15 mouse cellular contexts compared by ENCODE assay signal in genomic region chr19:60182901-60183300, GRCm38 (mm10). TPM values are rescaled to one million over a fixed set of nuclear protein-coding genes. Genes with fewer than 3 reads are reported as not detected.
DNase-seq lines count a peak whose midpoint lies in the region; ATAC-seq and TF ChIP-seq lines count a peak whose summit lies in the region.
"Had no signal": no experiment of that assay in that cellular context is flagged by ENCODE, and none has a peak within 500 bp of the region (broad histone marks: within the 10 kb centered on the region; RNA-seq: fewer than 3 reads in every experiment).

No protein-coding gene starts in this region.

- WGBS in liver, postnatal 0 days (ENCODE audit: insufficient replicate concordance) = 68% methylated on average over 1 of the region's 1 CpGs
- 79% methylated on average over 1 of the region's 1 CpGs for WGBS in liver, embryonic 11.5 days
- 98% methylated on average over 1 of the region's 1 CpGs for WGBS in neural tube, embryonic 15.5 days

- no peaks in the 10 kb centered on the region for H3K4me1 ChIP-seq in liver, postnatal 0 days (ENCODE audit: insufficient read depth)
- no peaks in the 10 kb centered on the region for H3K4me1 ChIP-seq in liver, embryonic 11.5 days (replicated peaks; ENCODE audit: control insufficient read depth, insufficient read depth, low read length)
- H3K4me1 ChIP-seq in neural tube, embryonic 15.5 days = no peaks in the 10 kb centered on the region
- H3K4me1 ChIP-seq: hindbrain, embryonic 15.5 days; kidney, embryonic 15.5 days; limb, embryonic 12.5 days; midbrain, embryonic 15.5 days had no signal

- peak overlapping the region; percentile 31; the same call in 1 of the 2 replicates for H3K27ac ChIP-seq in liver, postnatal 0 days (ENCODE audit: low read depth)
- H3K27ac ChIP-seq in liver, embryonic 11.5 days (ENCODE audit: low read depth, low read length) = no peak overlapping the region
- H3K27ac ChIP-seq in neural tube, embryonic 15.5 days (replicated peaks) = no peak overlapping the region
- H3K27ac ChIP-seq: hindbrain, embryonic 15.5 days; kidney, embryonic 15.5 days; limb, embryonic 12.5 days; midbrain, embryonic 15.5 days had no signal

- H3K36me3 ChIP-seq in liver, postnatal 0 days (replicated peaks; ENCODE audit: insufficient read depth, low read length) = no peaks in the 10 kb centered on the region
- no peaks in the 10 kb centered on the region for H3K36me3 ChIP-seq in liver, embryonic 11.5 days (ENCODE audit: control insufficient read depth, insufficient read depth, low read length)
- H3K36me3 ChIP-seq in neural tube, embryonic 15.5 days = peaks cover 3% of the 10 kb centered on the region; the same call in 1 of the 2 replicates
- H3K36me3 ChIP-seq: midbrain, embryonic 15.5 days had no signal

- H3K9ac ChIP-seq in liver, postnatal 0 days (replicated peaks) = no peak overlapping the region
- H3K9ac ChIP-seq in liver, embryonic 11.5 days (ENCODE audit: low read depth, low read length) = no peak overlapping the region
- H3K9ac ChIP-seq in neural tube, embryonic 15.5 days (replicated peaks) = no peak overlapping the region
- H3K9ac ChIP-seq: hindbrain, embryonic 15.5 days; kidney, embryonic 15.5 days; limb, embryonic 12.5 days; midbrain, embryonic 15.5 days had no signal

- TF ChIP-seq CTCF in liver, postnatal 0 days (IDR thresholded peaks at IDR 0.05; ENCODE audit: low read depth) = no peak

- no peak for ATAC-seq in liver, postnatal 0 days
- ATAC-seq in liver, embryonic 11.5 days (replicated peaks; ENCODE audit: low FRiP score) = no peak
- ATAC-seq in neural tube, embryonic 15.5 days (ENCODE audit: low FRiP score) = no peak
- ATAC-seq: forebrain, embryonic 14.5 days; midbrain, embryonic 15.5 days had no signal

- H3K9me3 ChIP-seq in liver, postnatal 0 days (ENCODE audit: low read length) = no peaks in the 10 kb centered on the region
- H3K9me3 ChIP-seq in liver, embryonic 11.5 days (ENCODE audit: control insufficient read depth, low read length) = no peaks in the 10 kb centered on the region
- H3K9me3 ChIP-seq in neural tube, embryonic 15.5 days (replicated peaks) = no peaks in the 10 kb centered on the region
- H3K9me3 ChIP-seq: hindbrain, embryonic 15.5 days; kidney, embryonic 15.5 days; limb, embryonic 12.5 days; midbrain, embryonic 15.5 days had no signal

- DNase-seq in liver, postnatal 0 days = no peak
- DNase-seq in liver, embryonic 11.5 days (ENCODE audit: low spot score) = no peak
- DNase-seq in T-cell, adult 2 months (ENCODE audit: low spot score) = peak; percentile 61
- DNase-seq in retina, embryonic 14.5 days (ENCODE audit: low spot score) = peak; percentile 57
- DNase-seq in thymus, postnatal 10 days (ENCODE audit: low spot score in 2 of 2) = peak; percentile 35 to 44
- DNase-seq in right cerebral cortex, postnatal 10 days (ENCODE audit: low spot score in 2 of 2) = no peak
- DNase-seq in layer of hippocampus, postnatal 36 days = no peak
- DNase-seq: embryo, embryonic 11 days; gastrocnemius, postnatal 25 days had no signal

- peak; percentile 9; the same call in 1 of the 2 replicates for TF ChIP-seq EP300 in liver, postnatal 0 days (IDR thresholded peaks at IDR 0.05; ENCODE audit: low read depth)

- H3K27me3 ChIP-seq in liver, postnatal 0 days (ENCODE audit: insufficient read depth, low read length) = no peaks in the 10 kb centered on the region
- H3K27me3 ChIP-seq in liver, embryonic 11.5 days (replicated peaks; ENCODE audit: control insufficient read depth, insufficient read depth, low read length) = no peaks in the 10 kb centered on the region
- no peaks in the 10 kb centered on the region for H3K27me3 ChIP-seq in neural tube, embryonic 15.5 days (replicated peaks)
- H3K27me3 ChIP-seq: hindbrain, embryonic 15.5 days; kidney, embryonic 15.5 days; limb, embryonic 12.5 days; midbrain, embryonic 15.5 days had no signal

- no peak overlapping the region for H3K4me2 ChIP-seq in liver, postnatal 0 days (ENCODE audit: low read depth, low read length)
- H3K4me2 ChIP-seq in liver, embryonic 11.5 days = no peak overlapping the region
- H3K4me2 ChIP-seq in neural tube, embryonic 15.5 days = no peak overlapping the region
- H3K4me2 ChIP-seq: hindbrain, embryonic 15.5 days; kidney, embryonic 15.5 days; limb, embryonic 12.5 days; midbrain, embryonic 15.5 days had no signal

- no peak overlapping the region for H3K4me3 ChIP-seq in liver, postnatal 0 days (ENCODE audit: low read depth, low read length)
- no peak overlapping the region for H3K4me3 ChIP-seq in liver, embryonic 11.5 days (ENCODE audit: low read depth, low read length)
- H3K4me3 ChIP-seq in neural tube, embryonic 15.5 days (replicated peaks) = no peak overlapping the region
- H3K4me3 ChIP-seq: hindbrain, embryonic 15.5 days; kidney, embryonic 15.5 days; limb, embryonic 12.5 days; midbrain, embryonic 15.5 days had no signal

RNA-seq across cellular contexts. Expression of gene Fam204a, which starts 43.6 kb away (rescaled TPM):
- polyA plus RNA-seq in liver, postnatal 0 days (2015; fragmentation: Nextera tagmentation; extraction: Ambion mirVana) = 17.6 and 17.8 TPM in 2 replicates
- 42.7 and 43.1 TPM in 2 replicates for polyA plus RNA-seq in liver, embryonic 11.5 days (2014; fragmentation: Nextera tagmentation; extraction: Ambion mirVana)
- 10 to 100 TPM; 28.7 TPM for total RNA-seq in layer of hippocampus, postnatal 36 days (2021)
- polyA plus RNA-seq in neural tube, embryonic 15.5 days (2015; fragmentation: Nextera tagmentation; extraction: Ambion mirVana) = 53.8 and 62.5 TPM in 2 replicates

Comparison
In these comparisons a context has a peak if more than half of its experiments do, and no peak if none do; other contexts are left out.
1. DNase-seq: peak in T-cell, adult 2 months (single experiment), retina, embryonic 14.5 days (single experiment) and thymus, postnatal 10 days (2 of 2); none in liver, postnatal 0 days (single experiment), liver, embryonic 11.5 days (single experiment), right cerebral cortex, postnatal 10 days (0 of 2) and layer of hippocampus, postnatal 36 days (0 of 2).